Mouse (Mus musculus): Measurements from ENCODE around the gene Slc25a21.

GRCm38 (mm10) chr12:57231085-57231875, 34.0 kb upstream of the Slc25a21 start:
- TF ChIP-seq CHD2 (IDR thresholded peaks at IDR 0.05; ENCODE audit: low read depth, low read length), result no peak
- TF ChIP-seq HCFC1 (IDR thresholded peaks at IDR 0.05; ENCODE audit: borderline replicate concordance, insufficient read depth, low read length), result no peak
- no peak for TF ChIP-seq ZC3H11A (IDR thresholded peaks at IDR 0.05; ENCODE audit: borderline replicate concordance, low read depth, low read length)
- no peak for TF ChIP-seq MAFK (IDR thresholded peaks at IDR 0.05; ENCODE audit: insufficient read depth, low read depth, low read length)
- no peak for TF ChIP-seq ZNF384 (IDR thresholded peaks at IDR 0.05; ENCODE audit: low read depth, low read length)
